Mouse (Mus musculus) ES-CJ7 (cell line): ENCODE data around the gene Blmh.
"Not testable (repeated sequence)": the region's sequence is repeated elsewhere in the genome, so short reads cannot be mapped to it uniquely, and the experiment has no call there.

Experiments
- DNase-seq: peaks from one replicate; pipeline ENCODE4 v3.0.0; 2011; ENCODE audit warnings: low read depth, low spot score

Gene Blmh

GRCm38 (mm10) chr11:76916539-76917229 is 7.9 kb upstream of the Blmh start:
- peak; percentile 58 for DNase-seq

- DNase-seq, result no peak
Measured at GRCm38 (mm10) chr11:76917230-76917548, 7.4 kb upstream of the Blmh start.

- DNase-seq, result no peak
Measured at GRCm38 (mm10) chr11:76920607-76921006, 4.0 kb upstream of the Blmh start.

GRCm38 (mm10) chr11:76928586-76928985 is 4.0 kb downstream of the Blmh start:
- not testable (repeated sequence) for DNase-seq

GRCm38 (mm10) chr11:76933209-76933608 is 8.6 kb downstream of the Blmh start:
- DNase-seq, result peak; percentile 67

GRCm38 (mm10) chr11:76936578-76936977 is 12.0 kb downstream of the Blmh start:
- no peak for DNase-seq

- DNase-seq, result no peak
Measured at GRCm38 (mm10) chr11:76944839-76945238, 20.2 kb downstream of the Blmh start.

GRCm38 (mm10) chr11:76945386-76946202 is 21.0 kb downstream of the Blmh start:
- DNase-seq, result peak; percentile 91

GRCm38 (mm10) chr11:76946203-76946585 is 21.6 kb downstream of the Blmh start:
- peak; percentile 9 for DNase-seq

- DNase-seq, result no peak
Measured at GRCm38 (mm10) chr11:76953536-76953935, 28.9 kb downstream of the Blmh start.

GRCm38 (mm10) chr11:76965703-76966102 is 41.1 kb downstream of the Blmh start:
- no peak for DNase-seq

- DNase-seq, result no peak
Measured at GRCm38 (mm10) chr11:76970328-76970727, 45.7 kb downstream of the Blmh start.

GRCm38 (mm10) chr11:76974680-76975319 is 50.2 kb downstream of the Blmh start:
- DNase-seq, result no peak

- DNase-seq, result no peak
Measured at GRCm38 (mm10) chr11:76981570-76982141, 57.0 kb downstream of the Blmh start.

GRCm38 (mm10) chr11:76982415-76982814 is 57.8 kb downstream of the Blmh start:
- no peak for DNase-seq

GRCm38 (mm10) chr11:76983641-76984040 is 59.0 kb downstream of the Blmh start:
- DNase-seq, result no peak

- DNase-seq, result no peak
Measured at GRCm38 (mm10) chr11:76984173-76984572, 59.6 kb downstream of the Blmh start.

- DNase-seq, result no peak
Measured at GRCm38 (mm10) chr11:76990839-76991238, 66.2 kb downstream of the Blmh start.

GRCm38 (mm10) chr11:76992886-76993285 is 68.3 kb downstream of the Blmh start:
- DNase-seq, result no peak

GRCm38 (mm10) chr11:76995966-76996672 is 71.5 kb downstream of the Blmh start:
- no peak for DNase-seq

GRCm38 (mm10) chr11:76997305-76997704 is 72.7 kb downstream of the Blmh start:
- DNase-seq, result peak; percentile 73
